Mouse (Mus musculus) MEL (cell line): ENCODE data around the gene Nos3.

ENCODE experiments used
- CTCF ChIP-seq, 3 experiments: IDR thresholded peaks in 2 of 3; conservative IDR thresholded peaks in 1 of 3; 2 replicates each; pipeline ENCODE4 v1.5.1; 2011 to 2012; ENCODE audit warnings: low read length in 3 of 3, low read depth in 2 of 3, mild to moderate bottlenecking in 2 of 3, improper control_type of control experiment in 1 of 3, inconsistent platforms in 1 of 3, mixed read lengths in 1 of 3, moderate library complexity in 1 of 3; ENCODE audit not compliant: control insufficient read depth in 1 of 3, insufficient read depth in 1 of 3, poor library complexity in 1 of 3, severe bottlenecking in 1 of 3
- EP300 ChIP-seq, 2 experiments: IDR thresholded peaks; 2 replicates each; pipeline ENCODE4 v1.6.1; 2011; ENCODE audit warnings: improper control_type of control experiment in 2 of 2, low read length in 2 of 2, low read depth in 1 of 2, mild to moderate bottlenecking in 1 of 2
- ETS1 ChIP-seq: IDR thresholded peaks from 2 replicates; pipeline ENCODE4 v1.6.1; 2012; ENCODE audit warnings: low read depth, mild to moderate bottlenecking, inconsistent platforms, low read length, improper control_type of control experiment, moderate library complexity
- MYC ChIP-seq: IDR thresholded peaks from 2 replicates; pipeline ENCODE4 v1.6.1; 2011; ENCODE audit warnings: low read depth, mild to moderate bottlenecking, low read length, improper control_type of control experiment, moderate library complexity
- NELFE ChIP-seq: IDR thresholded peaks from 2 replicates; pipeline ENCODE4 v1.6.1; 2011; ENCODE audit warnings: low read depth, low read length, improper control_type of control experiment
- POLR2A ChIP-seq, 2 experiments: IDR thresholded peaks; 2 replicates each; pipeline ENCODE4 v1.6.1; 2011 to 2012; ENCODE audit warnings: low read length in 2 of 2, mild to moderate bottlenecking in 2 of 2, control low read depth in 1 of 2, improper control_type of control experiment in 1 of 2, low read depth in 1 of 2, moderate library complexity in 1 of 2; ENCODE audit not compliant: control insufficient read depth in 1 of 2, insufficient read depth in 1 of 2, poor library complexity in 1 of 2
- POLR2AphosphoS5 ChIP-seq: IDR thresholded peaks from 2 replicates; pipeline ENCODE4 v1.6.1; 2012; ENCODE audit warnings: low read depth, borderline replicate concordance, mild to moderate bottlenecking, inconsistent platforms, low read length, moderate library complexity, mixed read lengths
- SMC3 ChIP-seq: IDR thresholded peaks from 2 replicates; pipeline ENCODE4 v1.6.1; 2011; ENCODE audit warnings: low read depth, low read length, improper control_type of control experiment
- TAL1 ChIP-seq: IDR thresholded peaks from 2 replicates; pipeline ENCODE4 v1.6.1; 2012; ENCODE audit warnings: mild to moderate bottlenecking, inconsistent platforms, low read length, moderate library complexity, mixed read lengths
- USF1 ChIP-seq: IDR thresholded peaks from 2 replicates; pipeline ENCODE4 v1.6.1; 2014; ENCODE audit warnings: low read depth, mild to moderate bottlenecking, inconsistent platforms, low read length, improper control_type of control experiment, moderate library complexity
- USF2 ChIP-seq, 2 experiments: IDR thresholded peaks; 2 replicates each; pipeline ENCODE4 v1.6.1; 2011 to 2012; ENCODE audit warnings: improper control_type of control experiment in 2 of 2, low read length in 2 of 2, borderline replicate concordance in 1 of 2, inconsistent platforms in 1 of 2, low read depth in 1 of 2, mild to moderate bottlenecking in 1 of 2; ENCODE audit not compliant: insufficient read depth in 1 of 2
- ZC3H11A ChIP-seq: IDR thresholded peaks from 2 replicates; pipeline ENCODE4 v1.6.1; 2012; ENCODE audit warnings: low read depth, mild to moderate bottlenecking, inconsistent platforms, low read length, improper control_type of control experiment

GRCm38 (mm10) chr5:24326166-24326841 lies 38.3 kb upstream of the Nos3 start:
- TF ChIP-seq CTCF (IDR thresholded peaks at IDR 0.05 in 2 of 3, conservative IDR thresholded peaks at IDR 0.05 in 1 of 3; ENCODE audit: control insufficient read depth in 1 of 3, insufficient read depth in 1 of 3, low read depth in 2 of 3, low read length in 3 of 3, poor library complexity in 1 of 3, severe bottlenecking in 1 of 3): no peak
- no peak for TF ChIP-seq EP300 (IDR thresholded peaks at IDR 0.05; ENCODE audit: low read depth in 1 of 2, low read length in 2 of 2)
- TF ChIP-seq POLR2A (IDR thresholded peaks at IDR 0.05; ENCODE audit: control insufficient read depth in 1 of 2, insufficient read depth in 1 of 2, low read depth in 1 of 2, low read length in 2 of 2, poor library complexity in 1 of 2): no peak
- TF ChIP-seq TAL1: no peak
- no peak for TF ChIP-seq USF1
- TF ChIP-seq SMC3: no peak
- no peak for TF ChIP-seq NELFE
- no peak for TF ChIP-seq MYC
- no peak for TF ChIP-seq USF2 (IDR thresholded peaks at IDR 0.05; ENCODE audit: borderline replicate concordance in 1 of 2, insufficient read depth in 1 of 2, low read depth in 1 of 2, low read length in 2 of 2)
- no peak for TF ChIP-seq ETS1
- TF ChIP-seq POLR2AphosphoS5: no peak
- no peak for TF ChIP-seq ZC3H11A
